Mouse (Mus musculus): ENCODE results near the gene Atxn2.

DNA sequence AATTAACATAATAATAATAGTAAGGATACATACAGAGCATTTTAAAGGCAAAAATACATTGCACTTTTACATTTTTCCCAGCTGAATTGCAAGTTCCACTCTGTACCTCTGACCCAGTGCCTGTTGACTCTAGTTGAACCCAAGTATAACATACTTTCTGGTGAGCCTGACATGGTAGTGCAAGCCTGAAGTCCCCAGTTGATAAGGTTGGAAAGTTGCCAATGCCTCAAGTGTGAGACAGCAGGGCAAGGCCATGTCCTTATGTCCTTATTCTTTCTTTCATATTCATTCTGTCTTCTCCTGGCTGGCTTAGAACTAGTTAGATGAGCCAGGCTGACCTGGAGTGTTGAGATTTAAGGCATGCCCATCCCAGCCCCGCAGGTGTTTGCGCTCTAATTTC is 28.9 kb upstream of the Atxn2 start:
- TF ChIP-seq CTCF (IDR thresholded peaks at IDR 0.05; ENCODE audit: borderline replicate concordance, control insufficient read depth, extremely low read depth, insufficient read depth, low read length, poor library complexity) (no peak), POLR2A (IDR thresholded peaks at IDR 0.05; ENCODE audit: control insufficient read depth, extremely low read depth, insufficient read depth, low read length, poor library complexity) (no peak)

Data from thymus, adult 2 months (tissue).